Mouse (Mus musculus) heart, adult 2 months (tissue): ENCODE measurements at regions not wholly inside any gene's neighbourhood (a gene's known extent, or its start where the extent isn't known, plus 50 kb on each side); places are given as distances from the start of the nearest gene placed in this dataset.

Experiments
- CTCF ChIP-seq: fragments of 200-600 bp; IDR thresholded peaks from 2 replicates; pipeline ENCODE4 v1.8.1; 2022; ENCODE audit warnings: antibody characterized with exemption, mild to moderate bottlenecking, moderate library complexity
- POLR2A ChIP-seq: fragments of 200-500 bp; IDR thresholded peaks from 2 replicates; pipeline ENCODE4 v1.6.1; 2011; ENCODE audit warnings: mild to moderate bottlenecking, low read depth, low read length, control low read depth; ENCODE audit not compliant: insufficient read depth

DNA sequence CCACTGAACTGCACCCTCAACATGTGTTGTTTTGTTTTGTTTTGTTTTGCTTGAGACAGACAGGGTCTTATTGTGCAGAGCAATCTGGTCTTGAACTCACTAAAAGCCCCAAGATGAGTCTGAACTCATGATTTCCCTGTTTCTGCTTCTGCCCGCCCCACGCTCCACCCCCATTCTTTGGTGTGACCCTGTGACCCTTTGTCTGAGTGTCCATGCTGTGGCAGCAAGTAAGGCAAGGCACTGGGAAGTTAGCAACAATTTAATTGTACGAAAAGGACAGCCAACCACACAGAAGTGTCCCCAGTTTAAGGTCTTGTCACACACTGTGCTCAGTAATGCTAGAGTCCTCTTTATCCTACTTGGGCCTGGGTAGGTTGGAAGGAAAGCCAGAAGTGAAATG, 213.6 kb upstream of the Hes1 start:
- TF ChIP-seq CTCF, result no peak
- no peak for TF ChIP-seq POLR2A
